ENCODE assay signal across 8 mouse cellular contexts in the genomic region with DNA sequence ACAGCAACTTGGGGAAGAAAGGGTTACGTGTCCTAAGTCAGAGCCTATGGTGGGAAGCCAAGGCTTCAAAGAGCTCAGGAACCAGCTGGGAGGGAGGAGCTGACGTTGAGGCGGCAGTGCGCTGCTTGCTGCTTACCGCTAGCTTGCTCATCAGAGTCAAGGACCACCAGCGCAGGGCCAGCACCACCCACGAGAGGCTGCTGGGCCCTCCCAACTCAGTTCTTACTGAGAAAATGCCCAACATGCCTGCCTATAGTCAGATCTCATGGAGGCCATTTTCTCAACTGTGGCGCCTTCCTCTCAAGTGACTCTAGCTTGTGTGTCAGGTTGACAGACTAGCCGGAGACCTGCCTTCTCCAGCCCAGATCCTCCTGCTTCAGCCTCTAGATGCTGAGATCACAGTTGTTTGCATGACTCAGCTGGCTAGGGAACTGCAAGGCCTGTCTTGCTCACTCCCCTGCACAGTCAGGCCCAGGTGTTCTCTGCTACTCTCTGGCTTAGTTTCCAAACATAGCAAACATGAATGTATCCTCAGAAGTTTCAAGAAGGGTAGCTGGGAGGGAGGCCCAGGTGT. TPM values are rescaled to one million over a fixed set of nuclear protein-coding genes. Genes with fewer than 3 reads are reported as not detected.
DNase-seq lines count a peak whose midpoint lies in the region; ATAC-seq and TF ChIP-seq lines count a peak whose summit lies in the region.

No protein-coding gene starts in this region.

- no peak for DNase-seq in heart, postnatal 25 days (ENCODE audit: low spot score)
- DNase-seq in brain, embryonic 14.5 days (ENCODE audit: low read depth): peak; percentile 87
- DNase-seq in retina, embryonic 14.5 days (ENCODE audit: low spot score): peak; percentile 66
- DNase-seq in frontal cortex, postnatal 25 days (ENCODE audit: low spot score in 2 of 2): no peak
- no peak for DNase-seq in frontal cortex, postnatal 14 days (ENCODE audit: low spot score in 2 of 2)

- intact Hi-C loops in heart, postnatal 25 days (cut with DNase I): no loop called here

- no peaks in the 10 kb centered on the region for H3K9me3 ChIP-seq in heart, embryonic 13.5 days
- H3K9me3 ChIP-seq in heart, embryonic 16.5 days (replicated peaks; ENCODE audit: control insufficient read depth, low read length): no peaks in the 10 kb centered on the region
- H3K9me3 ChIP-seq in liver, embryonic 12.5 days (replicated peaks): no peaks in the 10 kb centered on the region

- TF ChIP-seq CTCF in brain, embryonic 14.5 days (IDR thresholded peaks at IDR 0.05; ENCODE audit: borderline replicate concordance, extremely low read depth, insufficient read depth, insufficient read length): no peak

- peaks cover 83% of the 10 kb centered on the region for H3K4me1 ChIP-seq in heart, embryonic 13.5 days
- peaks cover 62% of the 10 kb centered on the region for H3K4me1 ChIP-seq in heart, embryonic 16.5 days (ENCODE audit: control insufficient read depth, insufficient read depth, low read length)
- peaks cover 60% of the 10 kb centered on the region for H3K4me1 ChIP-seq in liver, embryonic 12.5 days

- no peaks in the 10 kb centered on the region for H3K36me3 ChIP-seq in heart, embryonic 13.5 days
- H3K36me3 ChIP-seq in heart, embryonic 16.5 days (ENCODE audit: control insufficient read depth, insufficient read depth): no peaks in the 10 kb centered on the region
- peaks cover 4% of the 10 kb centered on the region for H3K36me3 ChIP-seq in liver, embryonic 12.5 days

- TF ChIP-seq POLR2A in brain, embryonic 14.5 days (IDR thresholded peaks at IDR 0.05; ENCODE audit: borderline replicate concordance, extremely low read depth, insufficient read depth, insufficient read length, poor library complexity, severe bottlenecking): no peak

- H3K4me2 ChIP-seq in heart, embryonic 13.5 days: peak overlapping the region; percentile 61
- peak overlapping the region; percentile 50 for H3K4me2 ChIP-seq in heart, embryonic 16.5 days (ENCODE audit: low read depth, low read length)
- H3K4me2 ChIP-seq in liver, embryonic 12.5 days: peak overlapping the region; percentile 20

- H3K4me3 ChIP-seq in heart, embryonic 13.5 days: peak overlapping the region; percentile 18
- peak overlapping the region; percentile 13; the same call in 1 of the 2 replicates for H3K4me3 ChIP-seq in heart, embryonic 16.5 days (ENCODE audit: low read length)
- H3K4me3 ChIP-seq in liver, embryonic 12.5 days: no peak overlapping the region

- peak overlapping the region; percentile 89 for H3K27ac ChIP-seq in heart, embryonic 13.5 days (replicated peaks)
- peak overlapping the region; percentile 96 for H3K27ac ChIP-seq in heart, embryonic 16.5 days (ENCODE audit: low read length)
- H3K27ac ChIP-seq in liver, embryonic 12.5 days: peak overlapping the region; percentile 73

- peak overlapping the region; percentile 75 for H3K9ac ChIP-seq in heart, embryonic 13.5 days
- H3K9ac ChIP-seq in heart, embryonic 16.5 days (ENCODE audit: low read length): peak overlapping the region; percentile 69
- H3K9ac ChIP-seq in liver, embryonic 12.5 days: 0 out of 2 replicates have a peak overlapping the region, but pooled peaks have one; percentile 32

- WGBS in heart, embryonic 13.5 days: 25% methylated on average over 9 of the region's 9 CpGs
- 20% methylated on average over 9 of the region's 9 CpGs for WGBS in heart, embryonic 16.5 days
- 35% methylated on average over 9 of the region's 9 CpGs for WGBS in liver, embryonic 12.5 days (ENCODE audit: insufficient replicate concordance)

- ATAC-seq in heart, embryonic 13.5 days (ENCODE audit: extremely low read depth, insufficient number of reproducible peaks, low FRiP score, low TSS enrichment): peak; percentile 59
- peak; percentile 32 for ATAC-seq in heart, embryonic 16.5 days (replicated peaks; ENCODE audit: extremely low read depth, insufficient read depth, low FRiP score)
- ATAC-seq in liver, embryonic 12.5 days: peak; percentile 75

- H3K27me3 ChIP-seq in heart, embryonic 13.5 days (replicated peaks): no peaks in the 10 kb centered on the region
- H3K27me3 ChIP-seq in heart, embryonic 16.5 days (ENCODE audit: control insufficient read depth, insufficient read depth, low read length): no peaks in the 10 kb centered on the region
- no peaks in the 10 kb centered on the region for H3K27me3 ChIP-seq in liver, embryonic 12.5 days (replicated peaks)

RNA-seq across cellular contexts. Expression of a gene that starts 51.7 kb away (rescaled TPM):
- 27.4 and 29.0 TPM in 2 replicates for polyA plus RNA-seq in heart, embryonic 13.5 days (2015; fragmentation: Nextera tagmentation; extraction: Ambion mirVana)
- total RNA-seq in heart, postnatal 25 days (2021): 10 to 100 TPM in 1 of 2 experiments, 1 to 10 TPM in 1; 8.9 to 11.1 TPM
- polyA plus RNA-seq in brain, embryonic 14.5 days (2012; rRNA removed): 18.9 and 21.3 TPM in 2 replicates
- polyA plus RNA-seq in heart, embryonic 16.5 days (2015; fragmentation: Nextera tagmentation; extraction: Ambion mirVana): 33.6 and 34.8 TPM in 2 replicates
- 22.1 and 24.2 TPM in 2 replicates for polyA plus RNA-seq in liver, embryonic 12.5 days (2016; fragmentation: Nextera tagmentation; extraction: Ambion mirVana)

RNA-seq across cellular contexts. Expression of a gene that starts 52.1 kb away (rescaled TPM):
- polyA plus RNA-seq in heart, embryonic 13.5 days (2015; fragmentation: Nextera tagmentation; extraction: Ambion mirVana): 55.8 and 59.6 TPM in 2 replicates
- total RNA-seq in heart, postnatal 25 days (2021): 10 to 100 TPM; 63.5 to 64.1 TPM
- polyA plus RNA-seq in brain, embryonic 14.5 days (2012; rRNA removed): 130 and 153 TPM in 2 replicates
- 62.1 and 66.6 TPM in 2 replicates for polyA plus RNA-seq in heart, embryonic 16.5 days (2015; fragmentation: Nextera tagmentation; extraction: Ambion mirVana)
- polyA plus RNA-seq in liver, embryonic 12.5 days (2016; fragmentation: Nextera tagmentation; extraction: Ambion mirVana): 38.3 and 39.7 TPM in 2 replicates

RNA-seq across cellular contexts. Expression of a gene that starts 54.3 kb away (rescaled TPM):
- polyA plus RNA-seq in heart, embryonic 13.5 days (2015; fragmentation: Nextera tagmentation; extraction: Ambion mirVana): 3.7 and 4.2 TPM in 2 replicates
- total RNA-seq in heart, postnatal 25 days (2021): 1 to 10 TPM; 3.5 to 4.1 TPM
- polyA plus RNA-seq in brain, embryonic 14.5 days (2012; rRNA removed): 2.6 and 3.5 TPM in 2 replicates
- 4.6 and 5.0 TPM in 2 replicates for polyA plus RNA-seq in heart, embryonic 16.5 days (2015; fragmentation: Nextera tagmentation; extraction: Ambion mirVana)
- 7.5 and 7.7 TPM in 2 replicates for polyA plus RNA-seq in liver, embryonic 12.5 days (2016; fragmentation: Nextera tagmentation; extraction: Ambion mirVana)

Comparison
In these comparisons a context has a peak if more than half of its experiments do, and no peak if none do; other contexts are left out.
1. DNase-seq: peak in brain, embryonic 14.5 days (single experiment) and retina, embryonic 14.5 days (single experiment); none in heart, postnatal 25 days (single experiment), frontal cortex, postnatal 25 days (0 of 2) and frontal cortex, postnatal 14 days (0 of 2).
2. Peak in every context shown above with its lines, with median percentiles within 50 percentile points of each other: ATAC-seq, H3K27ac ChIP-seq, H3K4me2 ChIP-seq and H3K9ac ChIP-seq.